Mouse (Mus musculus) forebrain, embryonic 11.5 days (tissue): ENCODE measurements around the gene Maml2. TPM values are rescaled to one million over a fixed set of nuclear protein-coding genes. Genes with fewer than 3 reads are reported as not detected.

Experiments used
- ATAC-seq: fragments of 200-750 bp; cut with Nextera tagmentation; replicated peaks from 2 replicates; pipeline ENCODE4 v1.8.0; 2017; ENCODE audit warnings: moderate TSS enrichment; ENCODE audit not compliant: low FRiP score
- DNase-seq: peaks from one replicate; pipeline ENCODE4 v3.0.0-alpha.2; 2017; ENCODE audit warnings: low spot score
- H3K27ac ChIP-seq: fragments of 300-500 bp; sonication (generic); 2 replicates; pipeline ENCODE4 v1.5.1; 2014; ENCODE audit warnings: low read depth, low read length
- H3K27me3 ChIP-seq: fragments of 300-500 bp; sonication (generic); 2 replicates; pipeline ENCODE4 v1.6.1; 2014; ENCODE audit warnings: mild to moderate bottlenecking, low read length, mixed read lengths; ENCODE audit not compliant: control insufficient read depth, insufficient read depth
- H3K36me3 ChIP-seq: fragments of 300-500 bp; sonication (generic); 2 replicates; pipeline ENCODE4 v1.6.1; 2014; ENCODE audit warnings: mild to moderate bottlenecking, low read length, moderate library complexity, mixed read lengths; ENCODE audit not compliant: control insufficient read depth, insufficient read depth
- H3K4me1 ChIP-seq: fragments of 300-500 bp; sonication (generic); replicated peaks from 2 replicates; pipeline ENCODE4 v1.6.1; 2014; ENCODE audit warnings: low read length, mixed read lengths; ENCODE audit not compliant: control insufficient read depth, insufficient read depth
- H3K4me2 ChIP-seq: fragments of 300-500 bp; sonication (generic); 2 replicates; pipeline ENCODE4 v1.6.1; 2014; ENCODE audit warnings: low read depth, mild to moderate bottlenecking, low read length, moderate library complexity, mixed read lengths; ENCODE audit not compliant: severe bottlenecking
- H3K4me3 ChIP-seq: fragments of 300-500 bp; sonication (generic); 2 replicates; pipeline ENCODE4 v1.5.1; 2014; ENCODE audit warnings: low read depth, low read length
- H3K9ac ChIP-seq: fragments of 300-500 bp; sonication (generic); 2 replicates; pipeline ENCODE4 v1.6.1; 2014; ENCODE audit warnings: low read length
- H3K9me3 ChIP-seq: fragments of 300-500 bp; sonication (generic); 2 replicates; pipeline ENCODE4 v1.6.1; 2016; ENCODE audit warnings: low read length, mixed read lengths; ENCODE audit not compliant: control insufficient read depth
- WGBS: fragments of 180-500 bp; shearing (Covaris S2); extraction: QIAGEN DNeasy Blood & Tissue Kit; methylation state at CpG from one replicate; pipeline ENCODE4 v1.1.7; 2014; 5-methylcytosine and 5-hydroxymethylcytosine counted together
- polyA plus RNA-seq: library from polyadenylated mRNA; unstranded; fragments of >200 nt; fragmentation: Nextera tagmentation; extraction: Ambion mirVana; gene quantifications from 2 replicates; pipeline ENCODE4 v1.2.1, GENCODE M21; 2014

Gene Maml2
- polyA plus RNA-seq, 1 experiment from 2014 or later, result 9.8 TPM

DNA sequence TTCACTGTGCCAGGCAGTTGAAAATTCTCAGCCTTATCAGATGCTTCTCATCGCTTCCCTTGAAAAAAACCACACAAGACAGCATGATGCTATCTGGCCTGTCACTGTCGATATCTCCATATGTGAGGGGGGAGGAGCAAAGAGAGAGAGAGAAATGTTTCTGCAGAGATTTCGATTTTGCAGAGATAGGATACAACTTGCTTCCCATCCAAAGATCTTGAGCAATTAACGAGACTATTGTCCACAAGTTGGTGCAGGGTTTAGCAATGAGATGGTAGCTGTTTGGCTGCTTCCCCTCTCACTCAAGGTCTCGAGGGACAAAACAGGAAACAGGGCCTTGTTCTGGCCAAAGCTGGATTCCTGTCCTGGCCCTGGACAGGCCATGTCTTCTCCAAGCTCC lies 276.3 kb downstream of the Maml2 start:
- WGBS, result 85% methylated on average over 5 of the region's 5 CpGs
- H3K9ac ChIP-seq, result no peak overlapping the region
- peaks cover 2% of the 10 kb centered on the region; the same call in 1 of the 2 replicates for H3K4me1 ChIP-seq
- H3K9me3 ChIP-seq, result no peaks in the 10 kb centered on the region; the same call in 1 of the 2 replicates
- DNase-seq (no peak), ATAC-seq (no peak)
- peaks cover 3% of the 10 kb centered on the region for H3K27me3 ChIP-seq
- no peak overlapping the region for H3K27ac ChIP-seq
- H3K36me3 ChIP-seq, result no peaks in the 10 kb centered on the region
- no peak overlapping the region for H3K4me3 ChIP-seq
- H3K4me2 ChIP-seq, result no peak overlapping the region

DNA sequence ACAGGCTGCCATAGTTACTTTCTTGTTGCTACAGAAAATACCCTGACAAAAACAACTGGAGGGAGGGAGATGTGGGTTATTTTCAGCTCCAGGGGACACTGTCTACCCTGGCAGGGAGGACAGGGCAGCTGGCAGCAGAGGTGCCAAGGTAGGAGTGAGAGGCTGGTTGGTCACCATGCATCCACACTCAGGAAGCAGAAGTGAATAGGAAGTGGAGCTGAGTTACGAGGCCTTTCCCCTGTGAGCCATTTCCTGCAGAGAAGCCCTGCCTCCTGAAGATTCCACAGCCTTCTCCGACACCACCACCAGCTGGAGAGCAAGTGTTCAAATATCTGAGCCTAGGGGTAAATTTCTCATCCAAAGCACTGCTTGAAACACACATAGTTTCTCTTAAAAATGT lies 277.2 kb downstream of the Maml2 start:
- Histone ChIP-seq H3K27ac (no peak overlapping the region), H3K4me3 (no peak overlapping the region), H3K9ac (no peak overlapping the region), H3K9me3 (no peaks in the 10 kb centered on the region; the same call in 1 of the 2 replicates), H3K4me1 (peaks cover 2% of the 10 kb centered on the region; the same call in 1 of the 2 replicates), H3K27me3 (peaks cover 3% of the 10 kb centered on the region), H3K36me3 (no peaks in the 10 kb centered on the region), H3K4me2 (no peak overlapping the region)
- DNase-seq, result no peak
- WGBS, result 73% methylated on average over 2 of the region's 2 CpGs
- no peak for ATAC-seq

GRCm38 (mm10) chr9:13577150-13577549 lies 279.4 kb downstream of the Maml2 start:
- Histone ChIP-seq H3K36me3 (no peaks in the 10 kb centered on the region), H3K9me3 (no peaks in the 10 kb centered on the region; the same call in 1 of the 2 replicates), H3K9ac (no peak overlapping the region), H3K27ac (no peak overlapping the region), H3K4me2 (no peak overlapping the region), H3K4me1 (peaks cover 2% of the 10 kb centered on the region; the same call in 1 of the 2 replicates), H3K27me3 (peaks cover 3% of the 10 kb centered on the region), H3K4me3 (no peak overlapping the region)
- ATAC-seq, result no peak
- 67% methylated on average over 1 of the region's 1 CpGs for WGBS
- DNase-seq, result no peak

DNA sequence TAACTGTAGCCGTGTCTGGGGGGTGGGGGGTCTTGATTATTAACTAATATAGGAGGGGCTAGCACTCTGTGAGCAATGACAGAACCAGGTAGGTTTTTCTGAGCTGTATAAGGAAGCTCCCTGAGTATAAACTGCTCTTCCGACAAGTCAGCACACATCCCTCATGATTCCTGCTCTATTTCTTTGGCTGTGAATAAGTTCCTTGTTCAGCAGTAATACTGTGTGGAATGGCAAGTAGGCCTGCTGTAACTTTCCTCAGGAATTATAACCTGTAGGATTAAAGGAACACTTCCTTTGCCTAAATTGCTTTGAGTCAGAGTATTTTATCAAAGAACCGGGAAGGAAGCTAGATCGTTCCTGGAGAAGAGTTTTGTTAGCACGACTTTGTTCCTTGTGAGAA lies 283.4 kb downstream of the Maml2 start:
- no peak overlapping the region for H3K4me3 ChIP-seq
- ATAC-seq (no peak), DNase-seq (no peak)
- no peaks in the 10 kb centered on the region; the same call in 1 of the 2 replicates for H3K27me3 ChIP-seq
- H3K27ac ChIP-seq, result no peak overlapping the region
- no peak overlapping the region for H3K4me2 ChIP-seq
- peaks cover 5% of the 10 kb centered on the region; the same call in 1 of the 2 replicates for H3K4me1 ChIP-seq
- no peak overlapping the region for H3K9ac ChIP-seq
- no peaks in the 10 kb centered on the region for H3K9me3 ChIP-seq
- 88% methylated on average over 5 of the region's 5 CpGs for WGBS
- H3K36me3 ChIP-seq, result no peaks in the 10 kb centered on the region

DNA sequence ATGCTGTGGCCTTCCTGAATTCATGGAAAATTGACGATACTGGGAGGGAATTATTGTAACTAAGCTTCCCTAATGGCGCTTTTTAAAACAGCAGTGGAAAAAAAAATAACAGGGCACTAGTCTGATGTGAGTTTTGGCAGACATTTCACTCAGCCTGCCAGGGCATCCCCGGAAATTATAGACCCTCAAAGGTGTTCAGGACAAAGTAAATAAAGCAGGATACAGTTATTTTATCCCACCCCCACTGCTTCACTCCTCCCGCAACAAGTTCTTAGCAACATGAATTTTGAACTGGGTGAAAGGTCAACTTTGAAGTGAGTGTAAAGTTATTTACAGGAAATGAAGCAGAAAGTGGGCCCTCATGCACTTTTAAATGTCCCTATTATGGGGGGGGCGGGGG lies 286.2 kb downstream of the Maml2 start:
- Histone ChIP-seq H3K9me3 (no peaks in the 10 kb centered on the region), H3K4me3 (no peak overlapping the region), H3K27ac (no peak overlapping the region), H3K4me2 (no peak overlapping the region), H3K27me3 (no peaks in the 10 kb centered on the region; the same call in 1 of the 2 replicates), H3K9ac (no peak overlapping the region), H3K36me3 (no peaks in the 10 kb centered on the region), H3K4me1 (peaks cover 5% of the 10 kb centered on the region; the same call in 1 of the 2 replicates)
- WGBS, result 49% methylated on average over 5 of the region's 5 CpGs
- DNase-seq (no peak), ATAC-seq (no peak)

DNA sequence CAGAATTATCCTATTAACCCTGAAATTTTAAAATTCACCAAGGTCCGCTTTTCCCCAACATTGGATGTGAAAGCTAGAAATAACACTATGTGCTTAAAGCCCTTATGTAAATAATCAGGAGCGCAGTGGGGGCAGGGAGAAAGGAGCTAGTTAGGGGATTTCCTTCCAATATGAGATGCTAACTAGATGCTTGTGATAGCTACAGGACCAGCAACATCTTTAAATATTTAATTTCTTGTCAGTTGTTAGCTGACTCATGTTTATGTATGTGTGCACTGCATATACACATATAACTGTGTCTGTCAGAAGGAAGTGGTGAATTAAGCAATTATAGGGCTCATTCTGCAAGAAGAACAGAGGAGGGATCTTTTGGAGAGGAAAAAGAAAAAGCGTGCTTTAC lies 286.7 kb downstream of the Maml2 start:
- H3K27ac ChIP-seq, result no peak overlapping the region
- no peak overlapping the region for H3K4me3 ChIP-seq
- ATAC-seq (no peak), DNase-seq (no peak)
- no peak overlapping the region for H3K4me2 ChIP-seq
- H3K9me3 ChIP-seq, result no peaks in the 10 kb centered on the region
- H3K9ac ChIP-seq, result no peak overlapping the region
- H3K36me3 ChIP-seq, result no peaks in the 10 kb centered on the region
- 81% methylated on average over 3 of the region's 3 CpGs for WGBS
- peaks cover 5% of the 10 kb centered on the region; the same call in 1 of the 2 replicates for H3K4me1 ChIP-seq
- no peaks in the 10 kb centered on the region; the same call in 1 of the 2 replicates for H3K27me3 ChIP-seq

DNA sequence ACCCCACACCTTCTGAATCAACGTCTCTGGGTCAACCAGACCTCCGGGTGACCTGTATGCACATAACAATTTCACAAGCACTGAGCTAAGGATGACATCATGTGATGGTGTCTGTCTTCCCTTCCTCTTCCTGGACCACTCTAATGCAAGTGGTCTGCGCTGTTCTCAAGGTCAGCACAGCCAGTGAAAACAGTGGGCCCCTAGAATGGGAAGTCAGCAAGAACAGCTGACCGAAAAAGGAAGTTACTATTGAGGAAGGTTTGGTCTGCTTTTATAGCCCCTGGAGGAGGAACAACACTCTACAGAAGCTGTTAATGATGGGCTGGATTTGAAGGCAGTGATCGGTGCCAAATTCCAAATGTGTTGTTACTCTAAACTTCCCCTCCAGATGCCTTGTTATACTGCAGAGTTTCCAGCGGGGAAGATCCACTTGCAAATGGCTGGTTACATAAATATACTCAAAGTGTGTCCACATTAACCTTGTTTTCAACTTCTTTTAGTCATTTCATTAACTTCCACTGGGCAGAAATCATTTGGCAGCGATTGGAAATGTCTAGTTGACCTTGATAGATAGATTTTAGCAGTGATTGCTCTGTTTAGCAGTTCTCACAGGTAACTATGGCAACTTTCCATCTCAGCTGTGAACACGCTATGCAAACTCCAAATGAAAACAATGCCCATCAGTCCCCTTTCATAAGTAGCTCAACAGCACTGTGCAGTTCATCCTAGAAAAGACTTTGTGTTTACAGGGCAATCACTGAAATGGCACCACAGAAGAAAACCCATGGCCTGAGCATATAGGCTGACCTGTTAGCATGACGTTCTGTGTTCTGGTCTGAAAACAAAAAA lies 289.6 kb downstream of the Maml2 start:
- ATAC-seq, result no peak
- WGBS, result 77% methylated on average over 9 of the region's 9 CpGs
- no peaks in the 10 kb centered on the region for H3K9me3 ChIP-seq

DNA sequence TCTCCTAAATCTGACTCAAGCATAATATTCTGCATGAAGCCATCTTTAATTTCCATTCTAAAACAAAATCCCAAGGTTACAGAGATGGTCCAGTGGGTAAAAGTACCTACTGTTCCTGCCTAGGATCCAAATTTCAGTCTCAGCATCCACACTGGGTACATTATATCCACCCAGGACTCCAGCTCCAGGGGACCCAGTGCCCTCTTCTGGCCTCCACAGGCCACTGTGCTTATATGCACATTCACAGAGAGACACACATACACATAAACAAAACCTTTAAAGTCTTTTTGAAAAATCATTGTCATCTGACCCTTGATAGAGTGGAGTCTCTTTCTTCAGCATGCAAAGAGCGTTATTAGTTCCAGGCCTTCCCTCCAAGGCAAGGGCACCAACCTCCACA lies 291.0 kb downstream of the Maml2 start:
- Histone ChIP-seq H3K27ac (no peak overlapping the region), H3K4me2 (no peak overlapping the region), H3K9ac (no peak overlapping the region), H3K27me3 (no peaks in the 10 kb centered on the region), H3K4me1 (peaks cover 4% of the 10 kb centered on the region; the same call in 1 of the 2 replicates), H3K4me3 (no peak overlapping the region), H3K36me3 (no peaks in the 10 kb centered on the region), H3K9me3 (no peaks in the 10 kb centered on the region)
- 97% methylated on average over 1 of the region's 1 CpGs for WGBS
- ATAC-seq, result no peak
- no peak for DNase-seq

More for the DNA sequence above, 289.6 kb downstream of the Maml2 start:
- no peak for DNase-seq
- H3K4me3 ChIP-seq, result no peak overlapping the region
- no peaks in the 10 kb centered on the region for H3K27me3 ChIP-seq
- no peaks in the 10 kb centered on the region for H3K36me3 ChIP-seq
- H3K27ac ChIP-seq, result no peak overlapping the region
- no peak overlapping the region for H3K4me2 ChIP-seq
- H3K4me1 ChIP-seq, result peaks cover 5% of the 10 kb centered on the region; the same call in 1 of the 2 replicates
- H3K9ac ChIP-seq, result no peak overlapping the region
